Mouse (Mus musculus) spleen, adult 2 months (tissue): Measurements from ENCODE around the gene Megf9. TPM values are rescaled to one million over a fixed set of nuclear protein-coding genes. Genes with fewer than 3 reads are reported as not detected.

Experiments
- DNase-seq, 2 experiments: peaks; one replicate each; pipeline versions ENCODE4 v3.0.0 to v3.0.0-alpha.2; 2012 to 2021; ENCODE audit warnings: low spot score in 2 of 2, low read depth in 1 of 2
- H3K27ac ChIP-seq: fragments of 200-500 bp; 2 replicates; pipeline ENCODE4 v1.5.1; 2012; ENCODE audit warnings: low read length, inconsistent platforms; ENCODE audit not compliant: insufficient read depth
- H3K27me3 ChIP-seq: fragments of 200-500 bp; 2 replicates; pipeline ENCODE4 v1.6.1; 2012; ENCODE audit warnings: mild to moderate bottlenecking, moderate library complexity, low read length, inconsistent platforms; ENCODE audit not compliant: control insufficient read depth, insufficient read depth
- H3K36me3 ChIP-seq: fragments of 200-500 bp; 2 replicates; pipeline ENCODE4 v1.6.1; 2012; ENCODE audit warnings: mild to moderate bottlenecking, low read length, inconsistent platforms; ENCODE audit not compliant: control insufficient read depth, insufficient read depth
- H3K4me1 ChIP-seq: fragments of 200-500 bp; 2 replicates; pipeline ENCODE4 v1.6.1; 2011; ENCODE audit warnings: inconsistent platforms; ENCODE audit not compliant: control insufficient read depth, insufficient read depth, insufficient read length
- H3K4me3 ChIP-seq: fragments of 200-500 bp; 2 replicates; pipeline ENCODE4 v1.5.1; 2011; ENCODE audit warnings: mild to moderate bottlenecking, inconsistent platforms; ENCODE audit not compliant: insufficient read depth, insufficient read length; ENCODE audit errors: extremely low read depth
- CTCF ChIP-seq: fragments of 200-500 bp; IDR thresholded peaks from 2 replicates; pipeline ENCODE4 v1.5.1; 2011; ENCODE audit warnings: mild to moderate bottlenecking, inconsistent platforms; ENCODE audit not compliant: insufficient read depth, insufficient read length, insufficient replicate concordance; ENCODE audit errors: extremely low read depth
- POLR2A ChIP-seq: fragments of 200-500 bp; IDR thresholded peaks from 2 replicates; pipeline ENCODE4 v1.6.1; 2011; ENCODE audit warnings: low read depth, low read length, inconsistent platforms
- WGBS: fragments of 180-500 bp; shearing (Covaris S2); methylation state at CpG from one replicate; pipeline ENCODE4 v1.1.7; 2018; 5-methylcytosine and 5-hydroxymethylcytosine counted together
- polyA plus RNA-seq: library from polyadenylated mRNA; depleted of rRNA; stranded (reverse); fragments of >200 nt; gene quantifications from 2 replicates; pipeline ENCODE4 v1.2.3, GENCODE M21; 2012

Megf9 gene
- polyA plus RNA-seq, 1 experiment, result 4.1 TPM

DNA sequence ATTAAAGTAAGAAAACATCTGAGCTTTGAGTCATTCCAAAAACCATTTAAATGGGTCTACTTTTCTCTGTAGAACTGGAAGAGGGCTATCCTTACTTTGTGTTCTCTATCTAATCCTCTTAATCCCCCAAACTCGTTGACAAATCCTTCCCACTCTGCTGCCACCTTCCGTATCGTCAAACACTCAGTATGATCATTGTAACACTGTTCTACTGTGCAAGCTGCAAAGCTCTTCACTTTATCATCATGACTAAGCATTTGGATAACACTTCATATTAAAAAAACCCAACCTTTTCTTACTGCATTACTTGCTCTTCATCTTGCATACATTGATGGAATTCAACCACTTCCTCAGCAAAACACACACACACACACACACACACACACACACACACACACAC is 28.8 kb downstream of the Megf9 start:
- H3K36me3 ChIP-seq, result no peaks in the 10 kb centered on the region
- H3K4me3 ChIP-seq, result no peak overlapping the region
- TF ChIP-seq POLR2A (no peak), CTCF (no peak)
- 92% methylated on average over 3 of the region's 3 CpGs for WGBS
- H3K27me3 ChIP-seq, result no peaks in the 10 kb centered on the region
- H3K4me1 ChIP-seq, result no peaks in the 10 kb centered on the region
- no peak overlapping the region for H3K27ac ChIP-seq
- no peak for DNase-seq

- Histone ChIP-seq H3K4me3 (no peak overlapping the region), H3K4me1 (no peaks in the 10 kb centered on the region), H3K27ac (no peak overlapping the region), H3K36me3 (no peaks in the 10 kb centered on the region), H3K27me3 (no peaks in the 10 kb centered on the region)
- DNase-seq, result no peak
- 78% methylated on average over 1 of the region's 1 CpGs for WGBS
- TF ChIP-seq CTCF, result no peak
- TF ChIP-seq POLR2A, result no peak
Measured at GRCm38 (mm10) chr4:70503827-70504226, 31.0 kb downstream of the Megf9 start.

GRCm38 (mm10) chr4:70499285-70499684 is 35.5 kb downstream of the Megf9 start:
- H3K4me1 ChIP-seq, result no peaks in the 10 kb centered on the region
- DNase-seq, result no peak
- TF ChIP-seq POLR2A (no peak), CTCF (no peak)
- H3K27me3 ChIP-seq, result no peaks in the 10 kb centered on the region
- H3K4me3 ChIP-seq, result no peak overlapping the region
- WGBS, result 93% methylated on average over 3 of the region's 3 CpGs
- no peak overlapping the region for H3K27ac ChIP-seq
- no peaks in the 10 kb centered on the region for H3K36me3 ChIP-seq

DNA sequence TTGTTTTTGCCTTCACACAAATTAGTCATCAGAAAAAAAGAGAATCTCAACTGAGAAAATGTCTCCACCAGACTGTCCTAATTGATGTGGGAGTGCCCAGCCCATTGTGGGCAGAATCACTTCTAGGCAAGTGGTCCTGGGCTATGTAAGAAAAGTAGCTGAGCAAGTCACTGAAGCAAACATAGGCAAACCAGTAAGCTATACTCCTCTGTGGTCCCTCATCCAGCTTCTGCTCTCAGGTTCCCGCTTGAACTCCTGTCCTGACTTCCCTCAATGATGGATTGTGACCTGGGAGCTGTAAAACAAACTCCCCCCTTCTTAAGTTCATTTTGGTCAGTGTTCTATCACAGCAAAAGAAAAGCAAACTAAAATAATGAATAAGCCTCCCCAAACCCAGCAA is 37.8 kb downstream of the Megf9 start:
- Histone ChIP-seq H3K36me3 (no peaks in the 10 kb centered on the region), H3K4me1 (no peaks in the 10 kb centered on the region), H3K27ac (no peak overlapping the region), H3K27me3 (no peaks in the 10 kb centered on the region), H3K4me3 (no peak overlapping the region)
- whole genome bisulfite sequencing, result 93% methylated on average over 1 of the region's 1 CpGs
- no peak for DNase-seq
- TF ChIP-seq POLR2A (no peak), CTCF (no peak)

- Histone ChIP-seq H3K4me3 (no peak overlapping the region), H3K36me3 (no peaks in the 10 kb centered on the region), H3K27ac (no peak overlapping the region), H3K4me1 (no peaks in the 10 kb centered on the region), H3K27me3 (no peaks in the 10 kb centered on the region)
- 80% methylated on average over 2 of the region's 2 CpGs for WGBS
- no peak for DNase-seq
- TF ChIP-seq POLR2A, result no peak
- TF ChIP-seq CTCF, result no peak
Measured at GRCm38 (mm10) chr4:70489792-70490191, 45.0 kb downstream of the Megf9 start.

DNA sequence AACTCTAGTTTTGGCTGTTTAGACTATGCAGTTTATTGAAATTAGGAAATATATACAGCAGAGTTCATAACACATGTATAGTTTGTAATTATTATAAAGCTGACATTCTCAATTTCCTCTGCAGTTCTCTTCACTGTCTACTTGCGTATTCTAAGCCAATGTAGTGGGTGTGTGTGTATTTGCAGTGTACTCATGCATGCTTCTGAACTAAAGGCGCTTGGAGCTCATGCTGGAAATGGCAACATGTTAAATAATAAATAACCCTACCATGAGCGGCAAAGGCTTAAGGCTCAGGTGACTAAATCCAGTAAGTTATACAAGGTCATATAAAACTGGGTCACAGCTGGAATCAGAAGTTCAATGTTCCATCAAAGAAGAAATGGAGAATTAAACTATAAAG is 46.4 kb downstream of the Megf9 start:
- no peak for TF ChIP-seq POLR2A
- no peaks in the 10 kb centered on the region for H3K27me3 ChIP-seq
- no peak overlapping the region for H3K4me3 ChIP-seq
- DNase-seq, result no peak
- H3K27ac ChIP-seq, result no peak overlapping the region
- whole genome bisulfite sequencing, result 94% methylated on average over 3 of the region's 3 CpGs
- no peaks in the 10 kb centered on the region for H3K4me1 ChIP-seq
- no peaks in the 10 kb centered on the region for H3K36me3 ChIP-seq

- 89% methylated on average over 2 of the region's 2 CpGs for whole genome bisulfite sequencing
- no peak for DNase-seq
- TF ChIP-seq CTCF (no peak), POLR2A (no peak)
Measured at GRCm38 (mm10) chr4:70484134-70484533, 50.7 kb downstream of the Megf9 start.

GRCm38 (mm10) chr4:70481931-70482330 is 52.9 kb downstream of the Megf9 start:
- H3K4me1 ChIP-seq, result no peaks in the 10 kb centered on the region
- WGBS, result 91% methylated on average over 4 of the region's 4 CpGs
- H3K4me3 ChIP-seq, result no peak overlapping the region
- H3K27ac ChIP-seq, result no peak overlapping the region
- no peaks in the 10 kb centered on the region for H3K36me3 ChIP-seq
- TF ChIP-seq POLR2A (no peak), CTCF (no peak)
- no peak for DNase-seq
- no peaks in the 10 kb centered on the region for H3K27me3 ChIP-seq

More at GRCm38 (mm10) chr4:70484134-70484533, 50.7 kb downstream of the Megf9 start:
- Histone ChIP-seq H3K4me1 (no peaks in the 10 kb centered on the region), H3K36me3 (no peaks in the 10 kb centered on the region), H3K27me3 (no peaks in the 10 kb centered on the region), H3K4me3 (no peak overlapping the region), H3K27ac (no peak overlapping the region)
